Mouse (Mus musculus): ENCODE results near the gene Rexo1.
"Not testable (repeated sequence)": the region's sequence is repeated elsewhere in the genome, so short reads cannot be mapped to it uniquely, and the experiment has no call there.

The Rexo1 gene

GRCm38 (mm10) chr10:80561116-80561944 is at the start of gene Rexo1:
TSS of gene Rexo1 (minus strand) at chr10:80561560.
- peak; percentile 95 for DNase-seq

- DNase-seq, result peak; percentile 89
Observed at GRCm38 (mm10) chr10:80611024-80611423, 49.7 kb upstream of the Rexo1 start.

GRCm38 (mm10) chr10:80610116-80610785 is 48.9 kb upstream of the Rexo1 start:
- DNase-seq, result peak; percentile 5

- DNase-seq, result no peak
Observed at GRCm38 (mm10) chr10:80609269-80609924, 48.0 kb upstream of the Rexo1 start.

- DNase-seq, result peak; percentile 3
Observed at GRCm38 (mm10) chr10:80608435-80608834, 47.1 kb upstream of the Rexo1 start.

GRCm38 (mm10) chr10:80606737-80607350 is 45.5 kb upstream of the Rexo1 start:
- no peak for DNase-seq

GRCm38 (mm10) chr10:80606306-80606705 is 44.9 kb upstream of the Rexo1 start:
- peak; percentile 76 for DNase-seq

- DNase-seq, result not testable (repeated sequence)
Observed at GRCm38 (mm10) chr10:80605721-80606120, 44.4 kb upstream of the Rexo1 start, which contains the start of gene Gm49322. TSS of gene Gm49322 (plus strand) at chr10:80606021.

GRCm38 (mm10) chr10:80604988-80605387 is 43.6 kb upstream of the Rexo1 start:
- DNase-seq, result peak; percentile 11

GRCm38 (mm10) chr10:80604001-80604509 is 42.7 kb upstream of the Rexo1 start:
- DNase-seq, result peak; percentile 54

- DNase-seq, result no peak
Observed at GRCm38 (mm10) chr10:80603364-80603763, 42.0 kb upstream of the Rexo1 start.

GRCm38 (mm10) chr10:80602698-80603325 is 41.5 kb upstream of the Rexo1 start, which contains the start of the genes Scamp4 and Adat3:
TSS of gene Scamp4 (plus strand) at chr10:80602872.
TSS of gene Adat3 (plus strand) at chr10:80602880.
- peak; percentile 96 for DNase-seq

GRCm38 (mm10) chr10:80596318-80596717 is 35.0 kb upstream of the Rexo1 start:
- DNase-seq, result no peak

GRCm38 (mm10) chr10:80589879-80590854 is 28.8 kb upstream of the Rexo1 start, which contains the start of gene Abhd17a:
TSS of gene Abhd17a (minus strand) at chr10:80590341.
- DNase-seq, result peak; percentile 96

- peak; percentile 41 for DNase-seq
Observed at GRCm38 (mm10) chr10:80589127-80589878, 27.9 kb upstream of the Rexo1 start.

GRCm38 (mm10) chr10:80587305-80587657 is 25.9 kb upstream of the Rexo1 start:
- peak; percentile 3 for DNase-seq

GRCm38 (mm10) chr10:80586407-80587304 is 25.3 kb upstream of the Rexo1 start:
- DNase-seq, result peak; percentile 14

- no peak for DNase-seq
Observed at GRCm38 (mm10) chr10:80585581-80585980, 24.2 kb upstream of the Rexo1 start.

All from thymus, postnatal 14 days (tissue).